Mouse (Mus musculus) lung, adult 2 months (tissue): Measurements from ENCODE around the gene Nt5c3b.

ENCODE experiments used
- CTCF ChIP-seq: fragments of 200-500 bp; IDR thresholded peaks from 2 replicates; pipeline ENCODE4 v1.5.1; 2011; ENCODE audit warnings: mild to moderate bottlenecking, low read length, control low read depth; ENCODE audit not compliant: insufficient read depth
- POLR2A ChIP-seq: fragments of 200-500 bp; IDR thresholded peaks from 2 replicates; pipeline ENCODE4 v1.6.1; 2011; ENCODE audit warnings: low read depth, mild to moderate bottlenecking, control low read depth, low read length, borderline replicate concordance; ENCODE audit errors: extremely low read depth

DNA sequence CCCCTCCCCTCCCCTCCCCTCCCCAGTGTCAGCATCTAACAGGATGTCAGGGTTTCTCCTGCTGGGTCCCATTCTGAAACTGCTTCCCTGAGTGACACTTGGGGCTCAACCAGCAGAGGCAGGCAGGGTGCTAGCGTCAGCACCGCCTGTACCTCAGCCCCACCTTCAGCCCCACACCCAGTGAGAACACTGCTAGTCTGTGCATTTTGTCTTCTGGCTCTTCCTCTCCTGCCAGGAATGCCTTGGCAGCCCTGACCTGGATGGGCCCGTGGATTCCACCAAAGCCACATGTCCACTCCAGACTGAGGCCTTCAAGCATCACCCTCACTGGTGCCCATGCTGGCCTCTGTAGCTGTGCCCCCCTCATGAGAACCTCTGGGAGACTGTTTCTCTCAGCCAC, 31.9 kb downstream of the Nt5c3b start:
- TF ChIP-seq CTCF, result no peak
- TF ChIP-seq POLR2A, result no peak
